ENCODE assay signal across 26 mouse cellular contexts in genomic region chr19:53870568-53870967, GRCm38 (mm10). TPM values are rescaled to one million over a fixed set of nuclear protein-coding genes. Genes with fewer than 3 reads are reported as not detected.
DNase-seq lines count a peak whose midpoint lies in the region; ATAC-seq and TF ChIP-seq lines count a peak whose summit lies in the region.
"Had no signal": no experiment of that assay in that cellular context is flagged by ENCODE, and none has a peak within 500 bp of the region (broad histone marks: within the 10 kb centered on the region; RNA-seq: fewer than 3 reads in every experiment).

No protein-coding gene starts in this region.

- peak; percentile 30; the same call in 1 of the 2 replicates for TF ChIP-seq CTCF in gastrocnemius, adult 2 months (IDR thresholded peaks at IDR 0.05)
- peak; percentile 13 for TF ChIP-seq CTCF in left cerebral cortex, adult 2 months (IDR thresholded peaks at IDR 0.05)

- ATAC-seq in megakaryocyte-erythroid progenitor cell, adult 5-6 weeks (replicated peaks; ENCODE audit: low FRiP score, low TSS enrichment, poor library complexity, severe bottlenecking): 0 out of 2 replicates have a peak, but pooled peaks have one; percentile 32
- no peak for ATAC-seq in megakaryocyte, adult 5-6 weeks (ENCODE audit: poor library complexity, severe bottlenecking)
- no peak for ATAC-seq in activated CD4-positive, CD25-positive, alpha-beta regulatory T cell, adult 4 months
- ATAC-seq: forebrain, embryonic 15.5 days; hindbrain, postnatal 0 days; Patski had no signal

- intact Hi-C loops in gastrocnemius, adult 2 months (cut with DNase I): no loop called here
- intact Hi-C loops in gastrocnemius, postnatal 36 days (cut with DNase I): no loop called here
- intact Hi-C loops in left cerebral cortex, adult 2 months (cut with DNase I): no loop called here
- intact Hi-C loops in left cerebral cortex, postnatal 4 days (cut with DNase I): no loop called here

- H3K27ac ChIP-seq in gastrocnemius, adult 2 months: no peak overlapping the region
- H3K27ac ChIP-seq in left cerebral cortex, adult 2 months: no peak overlapping the region
- H3K27ac ChIP-seq: embryonic facial prominence, embryonic 15.5 days; forebrain, embryonic 15.5 days; heart, embryonic 13.5 days; hindbrain, postnatal 0 days; limb, embryonic 15.5 days; midbrain, embryonic 10.5 days had no signal

- no peak overlapping the region for H3K4me3 ChIP-seq in gastrocnemius, adult 2 months
- no peak overlapping the region for H3K4me3 ChIP-seq in left cerebral cortex, adult 2 months
- H3K4me3 ChIP-seq: embryonic facial prominence, embryonic 15.5 days; forebrain, embryonic 15.5 days; heart, embryonic 13.5 days; limb, embryonic 15.5 days; midbrain, embryonic 10.5 days had no signal

- no peak for DNase-seq in gastrocnemius, adult 2 months
- DNase-seq in gastrocnemius, postnatal 36 days: no peak
- DNase-seq in left cerebral cortex, adult 2 months (ENCODE audit: extremely low spot score in 1 of 2, low spot score in 2 of 2): no peak
- DNase-seq in left cerebral cortex, postnatal 4 days: no peak
- DNase-seq in A20 (ENCODE audit: low read depth, low spot score): peak; percentile 4
- DNase-seq: adrenal gland, adult 2 months; cerebellum, adult 18-20 months; cerebellum, postnatal 25 days; gastrocnemius, postnatal 10 days; heart, adult 11 months; heart, postnatal 14 days; kidney, adult 9 months; kidney, postnatal 25 days; layer of hippocampus, adult 9-11 months; lung, embryonic 14.5 days; lung, postnatal 4 days had no signal

RNA-seq across cellular contexts. Expression of gene Pdcd4, which starts 21.5 kb away (rescaled TPM):
- total RNA-seq in gastrocnemius, adult 2 months (2021): 10 to 100 TPM; 14.8 to 16.8 TPM
- 10 to 100 TPM; 13.6 to 15.8 TPM for total RNA-seq in gastrocnemius, postnatal 36 days (2021)
- total RNA-seq in left cerebral cortex, adult 2 months (2021): 100 to 1,000 TPM; 102 to 114 TPM
- total RNA-seq in left cerebral cortex, postnatal 4 days (2021): 10 to 100 TPM; 64.4 to 67.5 TPM
- 137 and 154 TPM in 2 replicates for total RNA-seq in megakaryocyte-erythroid progenitor cell, adult 5-6 weeks (2014; fragmentation: Nextera tagmentation)
- 288 and 291 TPM in 2 replicates for total RNA-seq in megakaryocyte-erythroid progenitor cell, adult 5-6 weeks (2017)
- 60.2 and 73.4 TPM in 2 replicates for total RNA-seq in megakaryocyte, adult 5-6 weeks (2015)
- total RNA-seq in megakaryocyte, adult 5-6 weeks (2017): 79.2 and 85.9 TPM in 2 replicates
- polyA plus RNA-seq in activated CD4-positive, CD25-positive, alpha-beta regulatory T cell, adult 4 months (2017; shearing (Covaris generic)): 100 to 1,000 TPM; 479 to 707 TPM
